Mouse (Mus musculus) G1E (cell line): ENCODE results near the gene Mgll. TPM values are rescaled to one million over a fixed set of nuclear protein-coding genes. Genes with fewer than 3 reads are reported as not detected.

Experiments used
- ATAC-seq: 2 replicates; pipeline ENCODE4 v1.8.0; 2016; ENCODE audit warnings: mild to moderate bottlenecking; ENCODE audit not compliant: insufficient number of reproducible peaks, poor library complexity, low FRiP score, severe bottlenecking; ENCODE audit errors: extremely low read depth
- DNase-seq: peaks from one replicate; pipeline ENCODE4 v3.0.0; 2012; ENCODE audit warnings: low spot score
- H3K27me3 ChIP-seq: 2 replicates; pipeline ENCODE4 v1.6.1; 2012; ENCODE audit warnings: mild to moderate bottlenecking, low read length, inconsistent platforms; ENCODE audit not compliant: insufficient read depth
- H3K36me3 ChIP-seq: replicated peaks from 2 replicates; pipeline ENCODE3; 2012; ENCODE audit warnings: mild to moderate bottlenecking, inconsistent platforms
- H3K4me1 ChIP-seq: 2 replicates; pipeline ENCODE4 v1.6.1; 2012; ENCODE audit warnings: low read depth, low read length, inconsistent platforms, mixed read lengths; ENCODE audit not compliant: insufficient read depth
- H3K4me3 ChIP-seq: 2 replicates; pipeline ENCODE4 v1.5.1; 2012; ENCODE audit warnings: low read depth, mild to moderate bottlenecking, inconsistent platforms, low read length, moderate library complexity, mixed read lengths
- H3K9me3 ChIP-seq: replicated peaks from 2 replicates; pipeline ENCODE4 v1.6.1; 2012; ENCODE audit warnings: inconsistent platforms
- CTCF ChIP-seq: IDR thresholded peaks from 2 replicates; pipeline ENCODE4 v1.5.1; 2012; ENCODE audit warnings: low read depth, low read length, inconsistent platforms, mixed read lengths
- GATA1 ChIP-seq: IDR thresholded peaks from 2 replicates; pipeline ENCODE4 v1.6.1; 2012; ENCODE audit warnings: borderline replicate concordance, low read length, inconsistent platforms, mixed read lengths
- GATA2 ChIP-seq: IDR thresholded peaks from 2 replicates; pipeline ENCODE4 v1.6.1; 2012; ENCODE audit warnings: low read depth, low read length, inconsistent platforms, borderline replicate concordance
- POLR2AphosphoS5 ChIP-seq: IDR thresholded peaks from 2 replicates; pipeline ENCODE4 v1.6.1; 2012; ENCODE audit warnings: low read depth, low read length, inconsistent platforms; ENCODE audit not compliant: insufficient replicate concordance
- TAL1 ChIP-seq: conservative IDR thresholded peaks from 2 replicates; pipeline ENCODE4 v1.6.1; 2012; ENCODE audit warnings: low read depth, low read length, inconsistent platforms, mixed read lengths
- polyA plus RNA-seq: library from polyadenylated mRNA; stranded (reverse); fragments of >175 nt; gene quantifications from 2 replicates; pipeline ENCODE4 v1.2.3, GENCODE M21; 2012
- total RNA-seq, 2 experiments: library from RNA; stranded (forward) in 1 of 2; stranded (reverse) in 1 of 2; fragments of 200-1000 nt in 1 of 2; fragments of >200 nt in 1 of 2; fragmentation: Nextera tagmentation in 1 of 2; gene quantifications; 2 replicates each; pipeline ENCODE4 v1.2.3; 2014 to 2017

The Mgll gene
- total and polyA plus RNA-seq, 3 experiments: 0.03 to 41.5 (median 0.11) TPM

DNA sequence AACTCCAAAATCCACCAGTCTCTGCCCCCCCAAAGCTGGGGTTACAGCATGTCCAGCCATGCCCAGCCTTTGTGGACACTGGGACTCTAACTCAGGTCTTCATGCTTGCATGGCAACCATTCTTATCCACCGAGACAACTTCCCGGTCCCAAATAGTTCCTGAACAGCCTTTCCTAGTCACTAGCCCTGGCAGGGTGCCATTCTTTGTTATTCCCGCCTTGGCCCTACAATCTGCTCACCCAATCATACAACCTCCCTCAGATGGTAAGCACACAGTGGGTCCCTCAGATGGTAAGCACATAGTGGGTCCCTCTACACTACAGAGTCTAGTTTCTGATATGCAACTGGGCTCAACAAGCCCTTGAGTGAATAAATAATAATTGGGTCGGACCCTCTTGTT is 146.4 kb downstream of the Mgll start:
- no peaks in the 10 kb centered on the region for H3K4me1 ChIP-seq
- H3K4me3 ChIP-seq: no peak overlapping the region
- H3K27me3 ChIP-seq: peaks cover 62% of the 10 kb centered on the region

DNA sequence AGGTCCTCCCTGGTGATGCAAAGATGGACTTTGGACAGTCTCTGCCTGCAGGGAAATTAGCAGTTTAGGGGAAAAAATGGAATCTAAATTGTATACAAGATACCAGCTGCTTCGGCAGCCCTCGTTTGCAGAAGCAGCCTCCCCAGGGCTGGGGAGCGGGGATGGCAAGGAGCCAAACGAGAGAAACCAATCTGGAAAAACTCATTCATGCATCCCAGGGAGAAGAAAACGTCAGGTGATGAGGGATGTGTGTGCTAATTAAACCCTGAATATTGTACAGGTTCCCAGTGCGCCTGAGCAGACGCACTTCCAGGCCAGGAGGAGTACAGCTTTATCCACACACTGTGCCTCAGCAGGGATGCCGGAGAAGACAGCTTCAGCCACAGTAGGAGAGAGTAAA is 147.3 kb downstream of the Mgll start:
- no peak overlapping the region for H3K4me3 ChIP-seq
- H3K36me3 ChIP-seq: no peaks in the 10 kb centered on the region
- no peak for DNase-seq
- no peaks in the 10 kb centered on the region for H3K4me1 ChIP-seq
- H3K27me3 ChIP-seq: peaks cover 53% of the 10 kb centered on the region
- no peak for TF ChIP-seq TAL1
- TF ChIP-seq POLR2AphosphoS5: no peak
- no peak for TF ChIP-seq CTCF
- TF ChIP-seq GATA2: no peak
- H3K9me3 ChIP-seq: peaks cover 11% of the 10 kb centered on the region
- ATAC-seq: no peak

More for the DNA sequence above, 146.4 kb downstream of the Mgll start:
- H3K9me3 ChIP-seq: peaks cover 11% of the 10 kb centered on the region
- DNase-seq (no peak), ATAC-seq (no peak)
- H3K36me3 ChIP-seq: no peaks in the 10 kb centered on the region
- TF ChIP-seq CTCF (no peak), TAL1 (no peak), GATA1 (no peak), GATA2 (no peak), POLR2AphosphoS5 (no peak)

DNA sequence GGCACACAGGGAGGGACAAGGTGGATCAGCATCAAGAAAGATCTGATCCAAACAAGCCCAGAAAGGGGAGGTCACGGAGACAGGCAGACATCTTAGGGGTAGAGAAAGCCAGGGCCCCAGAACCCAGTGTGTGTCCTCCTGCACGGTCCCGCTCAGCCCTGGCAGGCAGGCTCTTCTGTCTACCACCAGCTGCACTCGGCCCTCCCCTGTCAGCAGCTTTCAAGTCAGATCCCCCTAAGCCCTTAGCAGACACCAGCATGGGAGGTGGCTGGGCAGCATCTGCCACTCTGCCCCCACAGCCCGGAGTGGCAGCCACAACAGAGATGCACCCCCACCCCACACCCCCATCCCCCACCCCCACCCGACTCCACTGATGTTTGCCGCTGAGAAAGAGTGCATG is 148.6 kb downstream of the Mgll start:
- Histone ChIP-seq H3K27me3 (peaks cover 44% of the 10 kb centered on the region), H3K9me3 (peaks cover 11% of the 10 kb centered on the region), H3K4me3 (no peak overlapping the region), H3K36me3 (no peaks in the 10 kb centered on the region), H3K4me1 (no peaks in the 10 kb centered on the region)
- ATAC-seq (no peak), DNase-seq (no peak)
- no peak for TF ChIP-seq TAL1
- TF ChIP-seq GATA2: no peak
- no peak for TF ChIP-seq POLR2AphosphoS5
- no peak for TF ChIP-seq CTCF
- TF ChIP-seq GATA1: no peak

DNA sequence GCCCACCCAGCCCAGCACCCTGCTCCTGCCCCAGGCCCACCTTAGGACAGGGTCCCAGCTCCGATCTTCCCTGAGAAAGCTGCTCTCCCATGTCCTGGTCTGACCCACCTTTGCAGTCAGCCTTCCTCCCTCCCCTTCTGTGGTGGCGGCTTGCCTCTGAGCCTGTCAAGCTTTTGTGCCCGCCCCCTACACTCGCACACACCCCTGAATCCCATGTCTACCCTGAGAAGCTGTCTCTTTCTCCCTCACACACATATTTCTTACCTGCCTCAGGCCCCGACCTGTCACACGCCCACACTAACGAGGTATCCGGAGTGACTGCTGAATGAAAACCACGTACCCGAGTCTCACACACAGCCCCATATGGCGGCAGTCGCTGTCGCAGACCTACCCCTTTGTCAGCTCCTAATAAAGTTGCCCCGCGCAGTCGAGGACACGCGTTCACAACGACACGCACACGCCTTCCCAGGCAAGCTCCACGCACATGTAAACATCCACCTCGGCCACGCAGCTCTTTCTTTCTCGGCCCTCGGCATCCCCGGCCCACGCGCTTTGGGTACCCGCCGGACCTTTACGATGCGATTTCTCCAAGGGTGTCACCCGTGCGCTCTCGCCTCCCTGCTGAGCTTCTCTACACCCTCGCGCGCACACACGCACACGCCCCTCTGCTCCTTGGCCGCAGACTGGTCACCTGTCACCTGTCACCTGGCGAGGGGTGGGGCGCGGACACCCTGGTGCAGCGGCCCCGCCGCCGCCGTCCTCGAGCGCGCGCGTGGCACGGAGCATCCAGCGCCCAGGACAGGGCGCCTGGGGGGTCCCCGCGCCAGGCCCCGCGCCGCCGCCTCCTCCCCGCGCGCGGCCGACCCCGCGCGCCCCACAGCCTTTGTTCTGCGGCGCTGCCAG is 150.0 kb downstream of the Mgll start:
- Histone ChIP-seq H3K36me3 (peaks cover 9% of the 10 kb centered on the region), H3K27me3 (peaks cover 44% of the 10 kb centered on the region), H3K9me3 (peaks cover 11% of the 10 kb centered on the region), H3K4me1 (no peaks in the 10 kb centered on the region), H3K4me3 (no peak overlapping the region)
- DNase-seq (no peak), ATAC-seq (no peak)
- TF ChIP-seq GATA2 (no peak), POLR2AphosphoS5 (no peak), CTCF (no peak), GATA1 (no peak), TAL1 (no peak)

DNA sequence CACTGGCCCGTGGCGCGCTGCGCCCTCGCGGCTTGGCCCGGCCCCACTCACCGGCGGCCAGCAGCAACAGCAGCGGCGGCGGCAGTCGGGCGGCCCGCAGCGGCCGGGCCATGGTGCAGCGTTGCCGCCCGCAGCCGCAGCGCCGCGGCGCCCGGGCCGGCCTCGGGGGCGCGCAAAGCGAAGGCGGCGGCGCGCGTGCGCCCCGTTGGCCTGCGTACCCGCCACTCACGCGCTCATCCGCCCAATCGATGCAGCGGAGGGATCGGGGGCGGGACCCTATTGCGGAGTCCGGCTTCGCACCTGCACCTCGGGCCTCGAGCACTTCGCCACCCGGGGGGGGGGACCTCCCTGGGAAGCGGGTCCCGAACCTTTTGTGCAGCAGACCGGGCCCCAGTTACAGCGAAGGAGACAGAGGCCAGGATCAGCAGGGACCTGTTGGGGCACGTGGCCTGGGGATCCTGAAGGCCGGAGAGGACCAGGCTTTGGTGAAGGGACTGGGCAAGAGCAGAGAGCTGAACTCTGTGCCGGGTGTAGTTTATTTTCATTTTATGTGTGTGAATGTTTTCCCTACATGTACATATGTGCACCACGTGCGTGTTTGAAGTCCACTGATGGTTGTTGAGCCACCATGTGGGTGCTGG is 150.8 kb downstream of the Mgll start, which contains the start of gene Podxl2:
Gene Podxl2, minus strand, starts transcription at position 177 of the 641 bp plus-strand sequence.
- Histone ChIP-seq H3K27me3 (peaks cover 42% of the 10 kb centered on the region), H3K4me3 (no peak within 1 kb of the TSS), H3K9me3 (peaks cover 11% of the 10 kb centered on the region), H3K4me1 (no peaks in the 10 kb centered on the region), H3K36me3 (peaks cover 11% of the 10 kb centered on the region)
- ATAC-seq: no peak
- DNase-seq: no peak
- TF ChIP-seq TAL1 (no peak), GATA2 (no peak), GATA1 (no peak), POLR2AphosphoS5 (no peak), CTCF (no peak)

Other genes starting within 250 kb of the Mgll start
- 182 and 243 TPM in 2 replicates for gene Sec61a1, start 205.5 kb upstream of the Mgll start, total RNA-seq (2014; fragmentation: Nextera tagmentation)
- 86.0 and 93.2 TPM in 2 replicates for gene Sec61a1, start 205.5 kb upstream of the Mgll start, total RNA-seq (2017)
- gene Sec61a1, start 205.5 kb upstream of the Mgll start, polyA plus RNA-seq: 62.3 and 76.1 TPM in 2 replicates
- not detected in 2 replicates for gene Kbtbd12, start 86.5 kb upstream of the Mgll start, total RNA-seq (2014; fragmentation: Nextera tagmentation)
- gene Kbtbd12, start 86.5 kb upstream of the Mgll start, total RNA-seq (2017): 0.17 and 0.27 TPM in 2 replicates
- gene Kbtbd12, start 86.5 kb upstream of the Mgll start, polyA plus RNA-seq: not detected in 2 replicates
- gene Abtb1, start 117.6 kb downstream of the Mgll start, total RNA-seq (2014; fragmentation: Nextera tagmentation): 9.6 and 17.5 TPM in 2 replicates
- 40.3 and 50.3 TPM in 2 replicates for gene Abtb1, start 117.6 kb downstream of the Mgll start, total RNA-seq (2017)
- gene Abtb1, start 117.6 kb downstream of the Mgll start, polyA plus RNA-seq: 18.0 and 22.2 TPM in 2 replicates
- not detected in 2 replicates for gene Podxl2, start 150.6 kb downstream of the Mgll start, total RNA-seq (2014; fragmentation: Nextera tagmentation)
- 0.27 TPM in 1 of 2 replicates, not detected in the other for gene Podxl2, start 150.6 kb downstream of the Mgll start, total RNA-seq (2017)
- gene Podxl2, start 150.6 kb downstream of the Mgll start, polyA plus RNA-seq: 0.19 TPM in 1 of 2 replicates, not detected in the other
- 146 and 149 TPM in 2 replicates for gene Mcm2, start 174.4 kb downstream of the Mgll start, total RNA-seq (2014; fragmentation: Nextera tagmentation)
- gene Mcm2, start 174.4 kb downstream of the Mgll start, total RNA-seq (2017): 171 and 181 TPM in 2 replicates
- 1,259 and 1,797 TPM in 2 replicates for gene Mcm2, start 174.4 kb downstream of the Mgll start, polyA plus RNA-seq
- gene Tpra1, start 177.8 kb downstream of the Mgll start, total RNA-seq (2014; fragmentation: Nextera tagmentation): 28.8 and 30.5 TPM in 2 replicates
- 25.9 and 33.6 TPM in 2 replicates for gene Tpra1, start 177.8 kb downstream of the Mgll start, total RNA-seq (2017)
- gene Tpra1, start 177.8 kb downstream of the Mgll start, polyA plus RNA-seq: 70.6 and 76.8 TPM in 2 replicates